Mouse (Mus musculus) liver, postnatal 0 days (tissue): ENCODE measurements at regions not wholly inside any gene's neighbourhood (a gene's known extent, or its start where the extent isn't known, plus 50 kb on each side); places are given as distances from the start of the nearest gene placed in this dataset.

ENCODE experiments used
- CTCF ChIP-seq: sonication (generic); IDR thresholded peaks from 2 replicates; pipeline ENCODE4 v1.5.1; 2016; ENCODE audit warnings: antibody characterized with exemption, low read depth
- EP300 ChIP-seq: IDR thresholded peaks from 2 replicates; pipeline ENCODE4 v1.6.1; 2016; ENCODE audit warnings: antibody characterized with exemption, low read depth, mild to moderate bottlenecking

- TF ChIP-seq CTCF (peak; percentile 56), EP300 (no peak)
Measured at GRCm38 (mm10) chr9:115858848-115859247, 50.4 kb upstream of the Gadl1 start.
